Mouse (Mus musculus): ENCODE measurements around the gene Trdmt1. TPM values are rescaled to one million over a fixed set of nuclear protein-coding genes. Genes with fewer than 3 reads are reported as not detected.

Gene Trdmt1
- polyA plus RNA-seq, 1 experiment = 3.1 TPM

GRCm38 (mm10) chr2:13538258-13538657 is 6.2 kb downstream of the Trdmt1 start:
- TF ChIP-seq POLR2A (IDR thresholded peaks at IDR 0.05; ENCODE audit: control insufficient read depth, low read depth, low read length) (no peak), CTCF (IDR thresholded peaks at IDR 0.05; ENCODE audit: control insufficient read depth, insufficient read depth, insufficient replicate concordance, low read depth, low read length) (no peak)

GRCm38 (mm10) chr2:13537733-13538132 is 6.7 kb downstream of the Trdmt1 start:
- Histone ChIP-seq H3K36me3 (ENCODE audit: control insufficient read depth, insufficient read depth, low read length) (no peaks in the 10 kb centered on the region), H3K27ac (ENCODE audit: control insufficient read depth, insufficient read depth, low read depth, low read length) (no peak overlapping the region), H3K4me1 (ENCODE audit: control insufficient read depth, insufficient read depth, low read length) (no peaks in the 10 kb centered on the region), H3K27me3 (ENCODE audit: control insufficient read depth, insufficient read depth, low read length) (no peaks in the 10 kb centered on the region), H3K4me3 (ENCODE audit: control insufficient read depth, low read depth, low read length) (no peak overlapping the region)
- TF ChIP-seq POLR2A (IDR thresholded peaks at IDR 0.05; ENCODE audit: control insufficient read depth, low read depth, low read length) (no peak), CTCF (IDR thresholded peaks at IDR 0.05; ENCODE audit: control insufficient read depth, insufficient read depth, insufficient replicate concordance, low read depth, low read length) (no peak)

More at GRCm38 (mm10) chr2:13538258-13538657, 6.2 kb downstream of the Trdmt1 start:
- Histone ChIP-seq H3K27ac (ENCODE audit: control insufficient read depth, insufficient read depth, low read depth, low read length) (no peak overlapping the region), H3K27me3 (ENCODE audit: control insufficient read depth, insufficient read depth, low read length) (no peaks in the 10 kb centered on the region), H3K4me3 (ENCODE audit: control insufficient read depth, low read depth, low read length) (no peak overlapping the region), H3K36me3 (ENCODE audit: control insufficient read depth, insufficient read depth, low read length) (no peaks in the 10 kb centered on the region), H3K4me1 (ENCODE audit: control insufficient read depth, insufficient read depth, low read length) (no peaks in the 10 kb centered on the region)

GRCm38 (mm10) chr2:13536747-13537146 is 7.7 kb downstream of the Trdmt1 start:
- Histone ChIP-seq H3K27me3 (ENCODE audit: control insufficient read depth, insufficient read depth, low read length) (no peaks in the 10 kb centered on the region), H3K4me3 (ENCODE audit: control insufficient read depth, low read depth, low read length) (no peak overlapping the region), H3K36me3 (ENCODE audit: control insufficient read depth, insufficient read depth, low read length) (no peaks in the 10 kb centered on the region), H3K27ac (ENCODE audit: control insufficient read depth, insufficient read depth, low read depth, low read length) (no peak overlapping the region), H3K4me1 (ENCODE audit: control insufficient read depth, insufficient read depth, low read length) (no peaks in the 10 kb centered on the region)
- TF ChIP-seq CTCF (IDR thresholded peaks at IDR 0.05; ENCODE audit: control insufficient read depth, insufficient read depth, insufficient replicate concordance, low read depth, low read length) = no peak
- TF ChIP-seq POLR2A (IDR thresholded peaks at IDR 0.05; ENCODE audit: control insufficient read depth, low read depth, low read length) = no peak

- TF ChIP-seq CTCF (IDR thresholded peaks at IDR 0.05; ENCODE audit: control insufficient read depth, insufficient read depth, insufficient replicate concordance, low read depth, low read length) (no peak), POLR2A (IDR thresholded peaks at IDR 0.05; ENCODE audit: control insufficient read depth, low read depth, low read length) (no peak)
- Histone ChIP-seq H3K27ac (ENCODE audit: control insufficient read depth, insufficient read depth, low read depth, low read length) (no peak overlapping the region), H3K36me3 (ENCODE audit: control insufficient read depth, insufficient read depth, low read length) (no peaks in the 10 kb centered on the region), H3K4me1 (ENCODE audit: control insufficient read depth, insufficient read depth, low read length) (no peaks in the 10 kb centered on the region), H3K27me3 (ENCODE audit: control insufficient read depth, insufficient read depth, low read length) (no peaks in the 10 kb centered on the region), H3K4me3 (ENCODE audit: control insufficient read depth, low read depth, low read length) (no peak overlapping the region)
These were observed 13.8 kb downstream of the Trdmt1 start for GRCm38 (mm10) chr2:13530639-13531038.

- H3K27ac ChIP-seq (ENCODE audit: control insufficient read depth, insufficient read depth, low read depth, low read length) = no peak overlapping the region
- H3K4me1 ChIP-seq (ENCODE audit: control insufficient read depth, insufficient read depth, low read length) = no peaks in the 10 kb centered on the region
- no peaks in the 10 kb centered on the region for H3K27me3 ChIP-seq (ENCODE audit: control insufficient read depth, insufficient read depth, low read length)
- no peaks in the 10 kb centered on the region for H3K36me3 ChIP-seq (ENCODE audit: control insufficient read depth, insufficient read depth, low read length)
- TF ChIP-seq CTCF (IDR thresholded peaks at IDR 0.05; ENCODE audit: control insufficient read depth, insufficient read depth, insufficient replicate concordance, low read depth, low read length) (no peak), POLR2A (IDR thresholded peaks at IDR 0.05; ENCODE audit: control insufficient read depth, low read depth, low read length) (no peak)
- H3K4me3 ChIP-seq (ENCODE audit: control insufficient read depth, low read depth, low read length) = no peak overlapping the region
These were observed 15.1 kb downstream of the Trdmt1 start for GRCm38 (mm10) chr2:13529253-13529933.

GRCm38 (mm10) chr2:13527531-13527930 is 16.9 kb downstream of the Trdmt1 start:
- Histone ChIP-seq H3K27me3 (ENCODE audit: control insufficient read depth, insufficient read depth, low read length) (no peaks in the 10 kb centered on the region), H3K36me3 (ENCODE audit: control insufficient read depth, insufficient read depth, low read length) (no peaks in the 10 kb centered on the region), H3K4me3 (ENCODE audit: control insufficient read depth, low read depth, low read length) (no peak overlapping the region), H3K4me1 (ENCODE audit: control insufficient read depth, insufficient read depth, low read length) (no peaks in the 10 kb centered on the region), H3K27ac (ENCODE audit: control insufficient read depth, insufficient read depth, low read depth, low read length) (no peak overlapping the region; the same call in 1 of the 2 replicates)
- no peak for TF ChIP-seq CTCF (IDR thresholded peaks at IDR 0.05; ENCODE audit: control insufficient read depth, insufficient read depth, insufficient replicate concordance, low read depth, low read length)

- Histone ChIP-seq H3K36me3 (ENCODE audit: control insufficient read depth, insufficient read depth, low read length) (no peaks in the 10 kb centered on the region), H3K4me3 (ENCODE audit: control insufficient read depth, low read depth, low read length) (no peak overlapping the region), H3K4me1 (ENCODE audit: control insufficient read depth, insufficient read depth, low read length) (no peaks in the 10 kb centered on the region), H3K27ac (ENCODE audit: control insufficient read depth, insufficient read depth, low read depth, low read length) (no peak overlapping the region), H3K27me3 (ENCODE audit: control insufficient read depth, insufficient read depth, low read length) (no peaks in the 10 kb centered on the region)
- TF ChIP-seq CTCF (IDR thresholded peaks at IDR 0.05; ENCODE audit: control insufficient read depth, insufficient read depth, insufficient replicate concordance, low read depth, low read length) = no peak
- no peak for TF ChIP-seq POLR2A (IDR thresholded peaks at IDR 0.05; ENCODE audit: control insufficient read depth, low read depth, low read length)
These were observed 17.3 kb downstream of the Trdmt1 start for GRCm38 (mm10) chr2:13527125-13527524.
